Mouse (Mus musculus): ENCODE measurements around the gene Itga2. TPM values are rescaled to one million over a fixed set of nuclear protein-coding genes. Genes with fewer than 3 reads are reported as not detected.

The Itga2 gene
- total and polyA plus RNA-seq, 3 experiments, result not detected

GRCm38 (mm10) chr13:114891655-114892054 lies 40.2 kb downstream of the Itga2 start:
- Histone ChIP-seq H3K36me3 (replicated peaks in 1 of 2; ENCODE audit: control insufficient read depth in 1 of 2, insufficient read depth in 1 of 2, low read length in 1 of 2) (no peaks in the 10 kb centered on the region), H3K79me2 (replicated peaks; ENCODE audit: control insufficient read depth, extremely low read depth, insufficient read depth, poor library complexity, severe bottlenecking) (no peaks in the 10 kb centered on the region), H3K27me3 (replicated peaks) (no peaks in the 10 kb centered on the region), H3K9me3 (replicated peaks; ENCODE audit: low read length) (no peaks in the 10 kb centered on the region), H3K27ac (ENCODE audit: insufficient read depth, low read depth) (no peak overlapping the region), H3K4me2 (ENCODE audit: insufficient read depth, low read depth, poor library complexity, severe bottlenecking) (no peak overlapping the region), H3K4me1 (ENCODE audit: control insufficient read depth in 1 of 2, insufficient read depth in 2 of 2) (peaks cover 4 to 9% of the 10 kb centered on the region in 2 experiments; a peak in 3 of 4 replicates), H3K4me3 (replicated peaks in 1 of 3; ENCODE audit: low read depth in 2 of 3, low read length in 2 of 3, poor library complexity in 1 of 3) (no peak overlapping the region), H3K9ac (ENCODE audit: insufficient read depth, low read depth) (no peak overlapping the region)
- DNase-seq (ENCODE audit: extremely low read depth), result no peak
- dilution Hi-C loops (cut with MboI; ENCODE audit: extremely low pct_ligation_motif_present, extremely low pct_unique_long_range_greater_than_20kb, low sequenced_read_pairs) (no loop called here), in situ Hi-C loops (cut with MboI; ENCODE audit: low pct_ligation_motif_present, low pct_unique_long_range_greater_than_20kb, low sequenced_read_pairs) (no loop called here)
- TF ChIP-seq JUND (conservative IDR thresholded peaks at IDR 0.05; ENCODE audit: low read depth, low read length) (no peak), TCF12 (IDR thresholded peaks at IDR 0.05; ENCODE audit: low read depth, low read length) (no peak), RCOR1 (conservative IDR thresholded peaks at IDR 0.05; ENCODE audit: low read depth, low read length) (no peak), ZKSCAN1 (IDR thresholded peaks at IDR 0.05; ENCODE audit: borderline replicate concordance, low read depth, low read length) (no peak), SMC3 (IDR thresholded peaks at IDR 0.05; ENCODE audit: low read depth, low read length) (no peak), CTCF (conservative IDR thresholded peaks at IDR 0.05 in 1 of 2, IDR thresholded peaks at IDR 0.05 in 1 of 2; ENCODE audit: low read depth in 2 of 2, low read length in 2 of 2) (no peak), PAX5 (IDR thresholded peaks at IDR 0.05; ENCODE audit: low read length) (no peak), CHD2 (IDR thresholded peaks at IDR 0.05; ENCODE audit: low read length) (no peak), USF2 (conservative IDR thresholded peaks at IDR 0.05; ENCODE audit: low read depth, low read length) (no peak), UBTF (IDR thresholded peaks at IDR 0.05; ENCODE audit: low read depth, low read length) (no peak), MAZ (IDR thresholded peaks at IDR 0.05; ENCODE audit: low read depth, low read length) (no peak), E2F4 (IDR thresholded peaks at IDR 0.05; ENCODE audit: insufficient replicate concordance, low read depth, low read length) (no peak), MAX (IDR thresholded peaks at IDR 0.05; ENCODE audit: low read length) (no peak), IRF4 (IDR thresholded peaks at IDR 0.05; ENCODE audit: low read depth, low read length) (no peak), ETS1 (conservative IDR thresholded peaks at IDR 0.05; ENCODE audit: low read depth, low read length) (no peak), MYC (IDR thresholded peaks at IDR 0.05; ENCODE audit: low read depth, low read length) (no peak), POLR2A (IDR thresholded peaks at IDR 0.05; ENCODE audit: low read depth, low read length) (no peak), GABPA (IDR thresholded peaks at IDR 0.05; ENCODE audit: insufficient replicate concordance, low read depth, low read length) (no peak), MEF2A (IDR thresholded peaks at IDR 0.05; ENCODE audit: borderline replicate concordance, low read depth, low read length) (no peak), MXI1 (IDR thresholded peaks at IDR 0.05; ENCODE audit: low read depth, low read length) (no peak)

GRCm38 (mm10) chr13:114887695-114888094 lies 44.2 kb downstream of the Itga2 start:
- Histone ChIP-seq H3K4me2 (ENCODE audit: insufficient read depth, low read depth, poor library complexity, severe bottlenecking) (peak overlapping the region; percentile 38; the same call in 1 of the 2 replicates), H3K4me3 (replicated peaks in 1 of 3; ENCODE audit: low read depth in 2 of 3, low read length in 2 of 3, poor library complexity in 1 of 3) (no peak overlapping the region), H3K27me3 (replicated peaks) (no peaks in the 10 kb centered on the region), H3K79me2 (replicated peaks; ENCODE audit: control insufficient read depth, extremely low read depth, insufficient read depth, poor library complexity, severe bottlenecking) (no peaks in the 10 kb centered on the region), H3K27ac (ENCODE audit: insufficient read depth, low read depth) (no peak overlapping the region), H3K36me3 (replicated peaks in 1 of 2; ENCODE audit: control insufficient read depth in 1 of 2, insufficient read depth in 1 of 2, low read length in 1 of 2) (no peaks in the 10 kb centered on the region), H3K9ac (ENCODE audit: insufficient read depth, low read depth) (no peak overlapping the region), H3K9me3 (replicated peaks; ENCODE audit: low read length) (no peaks in the 10 kb centered on the region), H3K4me1 (ENCODE audit: control insufficient read depth in 1 of 2, insufficient read depth in 2 of 2) (peaks cover 4 to 9% of the 10 kb centered on the region in 2 experiments; a peak in 3 of 4 replicates)
- no peak for DNase-seq (ENCODE audit: extremely low read depth)
- dilution Hi-C loops (cut with MboI; ENCODE audit: extremely low pct_ligation_motif_present, extremely low pct_unique_long_range_greater_than_20kb, low sequenced_read_pairs), result no loop called here
- in situ Hi-C loops (cut with MboI; ENCODE audit: low pct_ligation_motif_present, low pct_unique_long_range_greater_than_20kb, low sequenced_read_pairs), result no loop called here
- no peak for TF ChIP-seq CHD1 (IDR thresholded peaks at IDR 0.05; ENCODE audit: low read depth, low read length)
- TF ChIP-seq BHLHE40 (IDR thresholded peaks at IDR 0.05; ENCODE audit: low read depth, low read length), result no peak
- no peak for TF ChIP-seq HCFC1 (IDR thresholded peaks at IDR 0.05; ENCODE audit: low read depth, low read length)
- no peak for TF ChIP-seq JUND (conservative IDR thresholded peaks at IDR 0.05; ENCODE audit: low read depth, low read length)
- TF ChIP-seq GABPA (IDR thresholded peaks at IDR 0.05; ENCODE audit: insufficient replicate concordance, low read depth, low read length), result no peak
- no peak for TF ChIP-seq MAX (IDR thresholded peaks at IDR 0.05; ENCODE audit: low read length)
- TF ChIP-seq NRF1 (IDR thresholded peaks at IDR 0.05; ENCODE audit: low read depth, low read length), result no peak
- no peak for TF ChIP-seq POLR2A (IDR thresholded peaks at IDR 0.05; ENCODE audit: low read depth, low read length)
